18 mouse cellular contexts compared by ENCODE assay signal in genomic region chr2:5319138-5319537, GRCm38 (mm10).
"Had no signal": no experiment of that assay in that cellular context is flagged by ENCODE, and none has a peak within 500 bp of the region (broad histone marks: within the 10 kb centered on the region; RNA-seq: fewer than 3 reads in every experiment).

No protein-coding gene starts in this region.

- H3K4me3 ChIP-seq: liver, embryonic 15.5 days; lung, embryonic 15.5 days; megakaryocyte, embryonic 14.5 days; midbrain, embryonic 13.5 days; midbrain, embryonic 15.5 days; neural tube, embryonic 12.5 days; stomach, embryonic 15.5 days had no signal

- H3K27ac ChIP-seq: liver, embryonic 15.5 days; lung, embryonic 15.5 days; macrophage; midbrain, embryonic 13.5 days; midbrain, embryonic 15.5 days; neural tube, embryonic 12.5 days; stomach, embryonic 15.5 days; stomach, postnatal 0 days had no signal

- H3K36me3 ChIP-seq: liver, embryonic 15.5 days; lung, embryonic 15.5 days; midbrain, embryonic 13.5 days; midbrain, embryonic 15.5 days; neural tube, embryonic 12.5 days; stomach, embryonic 15.5 days had no signal

- DNase-seq: liver, postnatal 0 days; lung, adult 2 months; lung, postnatal 14 days; lung, postnatal 36 days; right cerebral cortex, postnatal 25 days; right cerebral cortex, postnatal 4 days; thymus, adult 18-20 months; thymus, postnatal 14 days; thymus, postnatal 36 days had no signal

- H3K9me3 ChIP-seq: liver, embryonic 15.5 days; lung, embryonic 15.5 days; megakaryocyte, embryonic 14.5 days; midbrain, embryonic 13.5 days; midbrain, embryonic 15.5 days; neural tube, embryonic 12.5 days; stomach, embryonic 15.5 days had no signal

- H3K4me1 ChIP-seq: megakaryocyte, embryonic 14.5 days had no signal

- H3K9ac ChIP-seq: liver, embryonic 15.5 days; liver, postnatal 0 days; lung, embryonic 15.5 days; midbrain, embryonic 13.5 days; midbrain, embryonic 15.5 days; neural tube, embryonic 12.5 days; stomach, embryonic 15.5 days had no signal

- H3K27me3 ChIP-seq: liver, embryonic 15.5 days; lung, embryonic 15.5 days; megakaryocyte, embryonic 14.5 days; midbrain, embryonic 15.5 days; neural tube, embryonic 12.5 days; stomach, embryonic 15.5 days had no signal
